Mouse (Mus musculus) limb, embryonic 13.5 days (tissue): Measurements from ENCODE around the gene Spty2d1. TPM values are rescaled to one million over a fixed set of nuclear protein-coding genes. Genes with fewer than 3 reads are reported as not detected.

Experiments
- ATAC-seq: fragments of 200-750 bp; cut with Nextera tagmentation; 2 replicates; pipeline ENCODE4 v1.8.0; 2017; ENCODE audit warnings: low read depth, moderate number of reproducible peaks, moderate TSS enrichment; ENCODE audit not compliant: low FRiP score
- H3K27ac ChIP-seq: fragments of 300-500 bp; sonication (generic); 2 replicates; pipeline ENCODE4 v1.5.1; 2015; ENCODE audit warnings: inconsistent platforms, mild to moderate bottlenecking, moderate library complexity
- H3K27me3 ChIP-seq: fragments of 300-500 bp; sonication (generic); 2 replicates; pipeline ENCODE4 v1.6.1; 2015; ENCODE audit warnings: mild to moderate bottlenecking, inconsistent platforms
- H3K36me3 ChIP-seq: fragments of 300-500 bp; sonication (generic); 2 replicates; pipeline ENCODE4 v1.6.1; 2015; ENCODE audit warnings: inconsistent platforms, mild to moderate bottlenecking, moderate library complexity
- H3K4me1 ChIP-seq: fragments of 300-500 bp; sonication (generic); 2 replicates; pipeline ENCODE4 v1.6.1; 2015; ENCODE audit warnings: inconsistent platforms
- H3K4me2 ChIP-seq: fragments of 300-500 bp; sonication (generic); replicated peaks from 2 replicates; pipeline ENCODE4 v1.6.1; 2015; ENCODE audit warnings: inconsistent platforms, mild to moderate bottlenecking, moderate library complexity
- H3K4me3 ChIP-seq: fragments of 300-500 bp; sonication (generic); 2 replicates; pipeline ENCODE4 v1.5.1; 2015; ENCODE audit warnings: moderate library complexity, mild to moderate bottlenecking, inconsistent platforms
- H3K9ac ChIP-seq: fragments of 300-500 bp; sonication (generic); 2 replicates; pipeline ENCODE4 v1.6.1; 2015; ENCODE audit warnings: mild to moderate bottlenecking, inconsistent platforms
- H3K9me3 ChIP-seq: fragments of 300-500 bp; sonication (generic); 2 replicates; pipeline ENCODE4 v1.6.1; 2016; ENCODE audit warnings: inconsistent platforms
- WGBS: fragments of 180-500 bp; shearing (Covaris S2); methylation state at CpG from one replicate; pipeline ENCODE4 v1.1.7; 2015; 5-methylcytosine and 5-hydroxymethylcytosine counted together
- polyA plus RNA-seq: library from polyadenylated mRNA; unstranded; fragments of >200 nt; fragmentation: Nextera tagmentation; extraction: Ambion mirVana; gene quantifications from 2 replicates; pipeline ENCODE4 v1.2.1, GENCODE M21; 2015

Gene Spty2d1
- polyA plus RNA-seq, 1 experiment from 2014 or later: 21.8 TPM

GRCm38 (mm10) chr7:46975456-46975855 is 32.8 kb downstream of the Spty2d1 start:
- no peak overlapping the region for H3K9ac ChIP-seq
- H3K27ac ChIP-seq: no peak overlapping the region
- no peak for ATAC-seq
- WGBS: 86% methylated on average over 11 of the region's 11 CpGs
- no peak overlapping the region for H3K4me2 ChIP-seq
- H3K27me3 ChIP-seq: no peaks in the 10 kb centered on the region
- H3K4me3 ChIP-seq: no peak overlapping the region
- H3K9me3 ChIP-seq: peaks cover 6% of the 10 kb centered on the region; the same call in 1 of the 2 replicates
- no peaks in the 10 kb centered on the region for H3K4me1 ChIP-seq
- no peaks in the 10 kb centered on the region for H3K36me3 ChIP-seq

- no peaks in the 10 kb centered on the region for H3K36me3 ChIP-seq
- no peak overlapping the region for H3K27ac ChIP-seq
- no peak overlapping the region for H3K4me2 ChIP-seq
- H3K9me3 ChIP-seq: peaks cover 6% of the 10 kb centered on the region; the same call in 1 of the 2 replicates
- no peak overlapping the region for H3K9ac ChIP-seq
- 93% methylated on average over 4 of the region's 4 CpGs for WGBS
- no peak overlapping the region for H3K4me3 ChIP-seq
- no peak for ATAC-seq
- H3K4me1 ChIP-seq: no peaks in the 10 kb centered on the region
- no peaks in the 10 kb centered on the region for H3K27me3 ChIP-seq
Observed at GRCm38 (mm10) chr7:46974648-46975047, 33.6 kb downstream of the Spty2d1 start.

DNA sequence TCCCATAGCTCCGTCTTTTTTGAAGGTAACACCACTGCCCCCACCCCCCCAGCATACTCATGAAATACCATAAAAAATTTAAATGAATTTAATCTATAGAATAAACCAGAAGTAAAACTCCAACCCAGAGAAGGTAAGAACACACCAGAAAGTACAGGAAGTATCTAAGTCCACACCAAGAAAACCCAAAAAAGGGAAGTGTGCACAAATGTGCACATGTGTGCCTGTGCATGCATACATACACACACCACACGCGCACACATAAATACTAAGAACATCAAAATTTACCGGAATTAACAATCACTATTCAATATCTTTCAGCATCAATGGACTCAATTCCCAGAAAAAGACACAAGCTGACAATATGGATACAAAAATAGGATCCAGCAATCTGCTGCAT is 38.3 kb downstream of the Spty2d1 start:
- no peak for ATAC-seq
- Histone ChIP-seq H3K4me1 (no peaks in the 10 kb centered on the region), H3K4me2 (no peak overlapping the region), H3K27ac (no peak overlapping the region), H3K9ac (no peak overlapping the region), H3K9me3 (peaks cover 6% of the 10 kb centered on the region; the same call in 1 of the 2 replicates), H3K4me3 (no peak overlapping the region), H3K27me3 (no peaks in the 10 kb centered on the region), H3K36me3 (no peaks in the 10 kb centered on the region)
- WGBS: 88% methylated on average over 4 of the region's 4 CpGs

GRCm38 (mm10) chr7:46964070-46964469 is 44.1 kb downstream of the Spty2d1 start:
- Histone ChIP-seq H3K27ac (no peak overlapping the region), H3K9ac (no peak overlapping the region), H3K27me3 (peaks cover 16% of the 10 kb centered on the region), H3K9me3 (no peaks in the 10 kb centered on the region), H3K36me3 (no peaks in the 10 kb centered on the region), H3K4me3 (no peak overlapping the region), H3K4me2 (no peak overlapping the region), H3K4me1 (peaks cover 12% of the 10 kb centered on the region)
- WGBS: 84% methylated on average over 7 of the region's 7 CpGs
- no peak for ATAC-seq

- H3K27ac ChIP-seq: peak overlapping the region; percentile 52; the same call in 1 of the 2 replicates
- H3K36me3 ChIP-seq: no peaks in the 10 kb centered on the region
- 2% methylated on average over 9 of the region's 9 CpGs for WGBS
- H3K27me3 ChIP-seq: peaks cover 16% of the 10 kb centered on the region
- H3K4me2 ChIP-seq: peak overlapping the region; percentile 44
- no peaks in the 10 kb centered on the region for H3K9me3 ChIP-seq
- H3K4me3 ChIP-seq: no peak overlapping the region
- H3K4me1 ChIP-seq: peaks cover 12% of the 10 kb centered on the region
- H3K9ac ChIP-seq: no peak overlapping the region
- peak; percentile 63 for ATAC-seq
Observed at GRCm38 (mm10) chr7:46962806-46963618, 45.2 kb downstream of the Spty2d1 start.

- H3K4me1 ChIP-seq: peaks cover 20% of the 10 kb centered on the region
- peaks cover 16% of the 10 kb centered on the region for H3K27me3 ChIP-seq
- no peak for ATAC-seq
- H3K4me3 ChIP-seq: no peak overlapping the region
- no peak overlapping the region for H3K9ac ChIP-seq
- H3K4me2 ChIP-seq: no peak overlapping the region
- H3K36me3 ChIP-seq: no peaks in the 10 kb centered on the region
- no peaks in the 10 kb centered on the region for H3K9me3 ChIP-seq
- H3K27ac ChIP-seq: no peak overlapping the region
Observed at GRCm38 (mm10) chr7:46962132-46962531, 46.1 kb downstream of the Spty2d1 start.

DNA sequence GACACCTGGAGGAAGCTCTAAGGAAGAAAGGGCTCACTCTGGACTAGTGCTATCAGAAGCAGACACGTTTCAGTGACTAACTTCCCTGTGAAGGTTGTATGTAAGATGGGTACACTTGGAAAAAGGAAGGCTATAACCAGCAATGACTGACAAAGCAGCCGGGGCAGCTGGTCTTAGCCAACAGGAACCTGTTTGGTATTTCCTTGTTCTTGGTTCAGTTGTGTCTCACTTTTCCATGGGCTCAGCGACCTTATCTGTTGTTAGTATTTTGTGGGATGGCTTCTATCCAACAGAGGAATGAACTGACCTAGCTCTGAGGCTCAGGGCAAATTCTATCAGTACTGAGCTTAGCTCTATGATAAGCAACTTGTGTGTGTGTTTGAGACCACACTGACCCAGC is 47.2 kb downstream of the Spty2d1 start:
- H3K9me3 ChIP-seq: no peaks in the 10 kb centered on the region
- 70% methylated on average over 3 of the region's 3 CpGs for WGBS
- H3K4me1 ChIP-seq: peaks cover 21% of the 10 kb centered on the region
- H3K27ac ChIP-seq: no peak overlapping the region
- H3K9ac ChIP-seq: no peak overlapping the region; the same call in 1 of the 2 replicates
- H3K4me3 ChIP-seq: no peak overlapping the region
- H3K27me3 ChIP-seq: peaks cover 16% of the 10 kb centered on the region
- ATAC-seq: no peak
- no peaks in the 10 kb centered on the region for H3K36me3 ChIP-seq
- H3K4me2 ChIP-seq: no peak overlapping the region

GRCm38 (mm10) chr7:46958853-46959252 is 49.4 kb downstream of the Spty2d1 start:
- H3K4me2 ChIP-seq: peak overlapping the region; percentile 85
- peaks cover 14% of the 10 kb centered on the region for H3K36me3 ChIP-seq
- H3K27ac ChIP-seq: no peak overlapping the region
- peak overlapping the region; percentile 76 for H3K4me3 ChIP-seq
- H3K9me3 ChIP-seq: no peaks in the 10 kb centered on the region
- ATAC-seq: no peak
- peaks cover 16% of the 10 kb centered on the region for H3K27me3 ChIP-seq
- H3K4me1 ChIP-seq: peaks cover 21% of the 10 kb centered on the region
- 20% methylated on average over 9 of the region's 9 CpGs for WGBS
- H3K9ac ChIP-seq: peak overlapping the region; percentile 86

DNA sequence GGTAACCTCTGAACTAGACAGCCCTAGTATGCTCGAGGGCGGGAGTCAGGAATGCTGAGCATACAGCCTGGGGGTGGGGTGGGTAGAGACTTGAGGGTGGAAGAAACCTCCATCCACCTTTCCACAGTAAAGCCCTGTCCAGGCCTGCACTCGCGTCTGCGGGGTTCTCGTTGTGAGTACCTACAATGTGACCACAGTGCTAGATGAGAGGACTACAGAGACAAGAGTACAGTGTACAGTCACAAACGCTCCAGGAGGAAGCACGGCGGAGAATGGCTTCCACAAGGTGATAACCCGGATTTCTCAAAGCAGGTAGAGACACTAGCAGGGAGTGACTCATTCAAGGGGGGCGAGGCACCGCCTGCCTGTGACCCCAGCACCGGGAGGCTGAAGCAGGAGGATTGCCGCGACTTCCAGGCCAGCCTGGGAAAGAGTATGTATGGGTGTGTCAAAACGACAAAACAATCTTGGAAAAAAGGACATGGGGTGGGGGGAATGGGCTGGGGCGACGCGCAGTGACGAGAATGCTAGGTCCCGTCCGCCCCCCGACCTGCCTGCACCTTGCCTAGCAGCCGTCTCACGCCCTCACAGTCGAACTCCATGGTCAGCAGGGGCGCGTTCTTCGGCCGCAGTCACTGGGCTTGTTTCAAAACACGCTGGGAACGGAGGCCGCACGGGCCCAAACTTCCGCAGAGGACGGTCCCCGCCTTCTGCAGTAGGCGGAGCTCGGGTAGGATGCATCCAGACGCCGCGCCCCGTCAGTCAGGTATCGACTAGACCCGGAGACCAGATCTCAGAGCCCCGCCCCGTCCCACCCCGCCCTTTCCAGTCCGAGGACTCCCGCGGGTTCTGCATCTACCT is 50.1 kb downstream of the Spty2d1 start, which contains the start of gene Uevld:
Gene Uevld (minus strand): TSS at position 697 of the 861 bp plus-strand sequence.
- Histone ChIP-seq H3K27me3 (peaks cover 16% of the 10 kb centered on the region), H3K9ac (peak within 1 kb of the TSS; percentile 86), H3K36me3 (peaks cover 22% of the 10 kb centered on the region), H3K9me3 (no peaks in the 10 kb centered on the region), H3K27ac (no peak within 1 kb of the TSS; the same call in 1 of the 2 replicates), H3K4me3 (peak within 1 kb of the TSS; percentile 76), H3K4me1 (peaks cover 15% of the 10 kb centered on the region), H3K4me2 (peak within 1 kb of the TSS; percentile 85)
- ATAC-seq: peak; percentile 93
- whole genome bisulfite sequencing: under 1% methylated on average over 50 of the region's 51 CpGs

Other genes with a start within 250 kb of the Spty2d1 start
- 22.2 and 23.8 TPM in 2 replicates for gene Hps5, start 212.3 kb downstream of the Spty2d1 start, polyA plus RNA-seq
- 51.3 and 56.3 TPM in 2 replicates for gene Gtf2h1, start 212.3 kb downstream of the Spty2d1 start, polyA plus RNA-seq
- gene Ldha, start 166.9 kb downstream of the Spty2d1 start, polyA plus RNA-seq: 1,645 and 1,659 TPM in 2 replicates
- gene Ldhc, start 147.2 kb downstream of the Spty2d1 start, polyA plus RNA-seq: not detected in 2 replicates
- 208 and 222 TPM in 2 replicates for gene Tsg101, start 88.4 kb downstream of the Spty2d1 start, polyA plus RNA-seq
- gene Uevld, start 49.9 kb downstream of the Spty2d1 start, polyA plus RNA-seq: 10.3 and 10.8 TPM in 2 replicates
- not detected in 2 replicates for gene Gm9999, start 24.8 kb downstream of the Spty2d1 start, polyA plus RNA-seq
- gene Tmem86a, start 42.2 kb upstream of the Spty2d1 start, polyA plus RNA-seq: 28.9 and 29.3 TPM in 2 replicates
- 0.38 and 0.42 TPM in 2 replicates for gene Ptpn5, start 125.3 kb upstream of the Spty2d1 start, polyA plus RNA-seq
- gene Mrgpra6, start 196.5 kb upstream of the Spty2d1 start, polyA plus RNA-seq: not detected in 2 replicates
- not detected in 2 replicates for gene Mrgpra9, start 244.4 kb upstream of the Spty2d1 start, polyA plus RNA-seq